Mouse (Mus musculus) stomach, postnatal 0 days (tissue): ENCODE results near the gene Rassf4. TPM values are rescaled to one million over a fixed set of nuclear protein-coding genes. Genes with fewer than 3 reads are reported as not detected.

Experiments used
- ATAC-seq: fragments of 200-750 bp; cut with Nextera tagmentation; 2 replicates; pipeline ENCODE4 v1.8.0; 2017; ENCODE audit not compliant: low FRiP score, low TSS enrichment
- DNase-seq: peaks from one replicate; pipeline ENCODE4 v3.0.0-alpha.2; 2016; ENCODE audit warnings: low spot score
- H3K27ac ChIP-seq: fragments of 300-500 bp; sonication (generic); replicated peaks from 2 replicates; pipeline ENCODE4 v1.5.1; 2014; ENCODE audit warnings: mild to moderate bottlenecking, control low read depth
- H3K27me3 ChIP-seq: fragments of 300-500 bp; sonication (generic); 2 replicates; pipeline ENCODE4 v1.6.1; 2014; ENCODE audit warnings: low read length; ENCODE audit not compliant: control insufficient read depth, insufficient read depth
- H3K36me3 ChIP-seq: fragments of 300-500 bp; sonication (generic); 2 replicates; pipeline ENCODE4 v1.6.1; 2014; ENCODE audit warnings: low read length, mixed read lengths; ENCODE audit not compliant: control insufficient read depth, insufficient read depth
- H3K4me1 ChIP-seq: fragments of 300-500 bp; sonication (generic); replicated peaks from 2 replicates; pipeline ENCODE4 v1.6.1; 2014; ENCODE audit warnings: antibody characterized with exemption; ENCODE audit not compliant: control insufficient read depth, insufficient read depth
- H3K4me2 ChIP-seq: fragments of 300-500 bp; sonication (generic); replicated peaks from 2 replicates; pipeline ENCODE4 v1.6.1; 2014; ENCODE audit warnings: low read depth, mild to moderate bottlenecking, control low read depth, moderate library complexity
- H3K4me3 ChIP-seq: fragments of 300-500 bp; sonication (generic); 2 replicates; pipeline ENCODE4 v1.5.1; 2014; ENCODE audit warnings: low read depth, low read length, control low read depth
- H3K9ac ChIP-seq: fragments of 300-500 bp; sonication (generic); 2 replicates; pipeline ENCODE4 v1.6.1; 2014; ENCODE audit warnings: mild to moderate bottlenecking, low read length, control low read depth, mixed read lengths
- H3K9me3 ChIP-seq: fragments of 300-500 bp; sonication (generic); 2 replicates; pipeline ENCODE4 v1.6.1; 2016; ENCODE audit warnings: low read length; ENCODE audit not compliant: control insufficient read depth
- CTCF ChIP-seq: IDR thresholded peaks from 2 replicates; pipeline ENCODE4 v1.5.1; 2016; ENCODE audit warnings: antibody characterized with exemption, low read depth, mild to moderate bottlenecking, moderate library complexity
- EP300 ChIP-seq: optimal IDR thresholded peaks from 2 replicates; pipeline ENCODE3; 2016; ENCODE audit warnings: antibody characterized with exemption
- WGBS: fragments of 180-500 bp; shearing (Covaris S2); extraction: QIAGEN DNeasy Blood & Tissue Kit; methylation state at CpG from one replicate; pipeline ENCODE4 v1.1.7; 2014; 5-methylcytosine and 5-hydroxymethylcytosine counted together
- polyA plus RNA-seq: library from polyadenylated mRNA; unstranded; fragments of >200 nt; fragmentation: Nextera tagmentation; extraction: Ambion mirVana; gene quantifications from 2 replicates; pipeline ENCODE4 v1.2.1, GENCODE M21; 2015

Rassf4 gene
- polyA plus RNA-seq, 1 experiment from 2014 or later, result 5.6 TPM

- H3K4me1 ChIP-seq, result no peaks in the 10 kb centered on the region
- H3K27ac ChIP-seq, result no peak overlapping the region
- no peaks in the 10 kb centered on the region for H3K36me3 ChIP-seq
- TF ChIP-seq CTCF (no peak), EP300 (no peak)
- H3K4me2 ChIP-seq, result no peak overlapping the region
- no peak for ATAC-seq
- no peak overlapping the region for H3K9ac ChIP-seq
- H3K4me3 ChIP-seq, result no peak overlapping the region
- no peaks in the 10 kb centered on the region for H3K9me3 ChIP-seq
- no peak for DNase-seq
- WGBS, result 90% methylated on average over 4 of the region's 4 CpGs
- H3K27me3 ChIP-seq, result no peaks in the 10 kb centered on the region
These were observed 24.2 kb upstream of the Rassf4 start for GRCm38 (mm10) chr6:116697896-116698425.

DNA sequence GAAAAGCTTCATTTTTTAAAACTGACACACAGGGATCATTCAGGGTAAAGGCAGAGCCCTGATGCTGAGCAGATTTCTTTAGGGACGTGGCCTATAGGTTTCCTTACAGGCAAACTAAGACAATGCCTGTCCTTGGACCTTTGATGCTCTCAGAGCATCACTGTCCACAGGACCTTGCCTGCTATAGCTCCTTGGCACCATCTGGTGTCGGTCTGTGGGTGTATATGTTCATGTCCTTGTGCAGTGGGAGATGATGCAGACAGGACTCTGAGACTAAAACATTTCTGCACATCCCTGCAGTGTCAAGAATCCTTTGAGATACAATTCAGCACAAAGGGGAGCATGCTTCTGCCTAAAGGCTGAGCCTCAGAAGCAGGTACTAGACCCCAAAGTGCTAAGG lies 23.7 kb upstream of the Rassf4 start:
- Histone ChIP-seq H3K9me3 (no peaks in the 10 kb centered on the region), H3K36me3 (no peaks in the 10 kb centered on the region), H3K4me3 (no peak overlapping the region), H3K4me1 (no peaks in the 10 kb centered on the region), H3K27ac (no peak overlapping the region), H3K27me3 (no peaks in the 10 kb centered on the region), H3K4me2 (no peak overlapping the region), H3K9ac (no peak overlapping the region)
- TF ChIP-seq EP300 (no peak), CTCF (peak; percentile 79)
- 28% methylated on average over 2 of the region's 2 CpGs for WGBS
- no peak for DNase-seq
- ATAC-seq, result no peak

GRCm38 (mm10) chr6:116694346-116694745 lies 20.6 kb upstream of the Rassf4 start:
- Histone ChIP-seq H3K9me3 (no peaks in the 10 kb centered on the region), H3K27me3 (no peaks in the 10 kb centered on the region), H3K9ac (no peak overlapping the region), H3K27ac (no peak overlapping the region), H3K4me3 (no peak overlapping the region), H3K4me1 (no peaks in the 10 kb centered on the region), H3K4me2 (no peak overlapping the region), H3K36me3 (no peaks in the 10 kb centered on the region)
- TF ChIP-seq CTCF (no peak), EP300 (no peak)
- no peak for ATAC-seq
- WGBS, result 65% methylated on average over 3 of the region's 3 CpGs
- no peak for DNase-seq

DNA sequence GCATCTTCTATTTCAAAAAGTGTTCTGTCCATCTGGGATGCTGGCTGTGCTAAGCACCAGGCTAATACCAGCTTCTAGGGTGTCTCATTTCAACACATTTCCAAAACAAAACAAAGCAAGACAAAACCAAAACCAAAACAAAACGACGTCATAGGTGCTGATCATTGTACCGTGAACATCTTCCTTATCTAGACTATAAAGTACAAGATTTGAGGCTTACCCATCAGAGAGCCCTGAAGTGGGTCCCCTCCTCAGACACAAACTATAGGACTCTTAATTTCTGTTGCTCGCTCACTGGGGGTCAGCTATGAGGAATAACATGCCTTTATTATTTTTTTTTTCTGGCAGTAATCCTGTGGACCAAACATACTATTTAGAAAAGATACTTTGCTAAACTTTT lies 19.9 kb upstream of the Rassf4 start:
- no peak for DNase-seq
- Histone ChIP-seq H3K4me2 (no peak overlapping the region), H3K36me3 (no peaks in the 10 kb centered on the region), H3K9me3 (no peaks in the 10 kb centered on the region), H3K27me3 (no peaks in the 10 kb centered on the region), H3K4me1 (no peaks in the 10 kb centered on the region), H3K4me3 (no peak overlapping the region), H3K27ac (no peak overlapping the region), H3K9ac (no peak overlapping the region)
- ATAC-seq, result no peak
- WGBS, result 84% methylated on average over 4 of the region's 4 CpGs
- TF ChIP-seq EP300 (no peak), CTCF (no peak)

- no peak for TF ChIP-seq CTCF
- TF ChIP-seq EP300, result no peak
- H3K36me3 ChIP-seq, result no peaks in the 10 kb centered on the region
- no peak overlapping the region for H3K4me2 ChIP-seq
- peak overlapping the region; percentile 45; the same call in 1 of the 2 replicates for H3K27ac ChIP-seq
- no peak overlapping the region for H3K9ac ChIP-seq
- H3K4me3 ChIP-seq, result no peak overlapping the region
- H3K27me3 ChIP-seq, result no peaks in the 10 kb centered on the region
- H3K4me1 ChIP-seq, result 0 out of 2 replicates have a peak, but pooled peaks cover 2% of the 10 kb centered on the region
- peak; percentile 47; the same call in 1 of the 2 replicates for ATAC-seq
- 19% methylated on average over 6 of the region's 6 CpGs for WGBS
- DNase-seq, result no peak
- H3K9me3 ChIP-seq, result no peaks in the 10 kb centered on the region
These were observed 8.6 kb upstream of the Rassf4 start for GRCm38 (mm10) chr6:116682317-116682716.

DNA sequence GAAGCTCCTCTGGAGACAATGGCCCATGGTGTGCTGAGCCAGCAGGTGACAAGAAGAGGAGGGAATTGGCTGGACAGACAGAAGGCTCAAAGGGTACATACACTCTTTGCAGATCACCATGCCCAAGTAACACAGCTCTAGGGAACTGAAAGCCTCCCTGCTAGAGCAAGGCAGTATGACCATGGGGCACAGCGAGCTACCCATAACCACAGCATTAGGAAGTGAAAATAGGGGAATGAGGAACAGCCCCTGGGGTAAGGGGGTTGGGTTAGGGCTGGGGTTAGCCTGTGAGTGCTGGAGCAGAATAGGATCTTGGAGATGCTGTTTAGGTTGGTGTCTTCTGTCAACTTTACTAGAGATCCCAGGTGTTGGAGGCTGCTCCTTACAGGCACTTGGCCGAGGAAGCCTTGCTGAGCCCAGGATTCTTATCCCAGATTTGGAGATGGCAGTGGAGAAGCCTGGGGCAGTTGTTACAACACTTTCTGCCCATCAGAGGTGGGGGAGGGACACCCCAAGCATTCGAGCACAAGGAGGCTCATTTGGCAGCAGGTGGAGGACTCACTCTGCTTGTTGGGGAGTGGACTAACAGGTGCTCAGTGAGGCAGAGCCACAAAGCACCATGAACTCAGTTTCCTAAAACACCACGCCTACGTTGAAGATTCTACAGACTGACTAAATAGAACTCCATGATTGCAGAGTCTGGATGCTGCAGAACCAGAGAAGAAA lies 6.0 kb upstream of the Rassf4 start:
- DNase-seq (no peak), ATAC-seq (no peak)
- H3K9me3 ChIP-seq, result no peaks in the 10 kb centered on the region
- TF ChIP-seq CTCF (no peak), EP300 (no peak)
- H3K4me1 ChIP-seq, result 0 out of 2 replicates have a peak, but pooled peaks cover 2% of the 10 kb centered on the region
- H3K27me3 ChIP-seq, result no peaks in the 10 kb centered on the region
- H3K36me3 ChIP-seq, result no peaks in the 10 kb centered on the region
- WGBS, result 72% methylated on average over 5 of the region's 5 CpGs
- H3K27ac ChIP-seq, result no peak overlapping the region
- no peak overlapping the region for H3K9ac ChIP-seq
- H3K4me2 ChIP-seq, result no peak overlapping the region
- no peak overlapping the region for H3K4me3 ChIP-seq
